Mouse (Mus musculus) lung, embryonic 16.5 days (tissue): ENCODE measurements around the gene Anks1b. TPM values are rescaled to one million over a fixed set of nuclear protein-coding genes. Genes with fewer than 3 reads are reported as not detected.

Experiments
- ATAC-seq: fragments of 200-750 bp; cut with Nextera tagmentation; 2 replicates; pipeline ENCODE4 v1.8.0; 2017; ENCODE audit warnings: low read depth, mild to moderate bottlenecking, moderate library complexity
- H3K27ac ChIP-seq: fragments of 300-500 bp; sonication (generic); 2 replicates; pipeline ENCODE4 v1.5.1; 2014; ENCODE audit warnings: mild to moderate bottlenecking, control low read depth, low read length
- H3K27me3 ChIP-seq: fragments of 300-500 bp; sonication (generic); 2 replicates; pipeline ENCODE4 v1.6.1; 2014; ENCODE audit warnings: low read depth, low read length, mixed read lengths; ENCODE audit not compliant: control insufficient read depth, insufficient read depth
- H3K36me3 ChIP-seq: fragments of 300-500 bp; sonication (generic); 2 replicates; pipeline ENCODE4 v1.6.1; 2014; ENCODE audit warnings: low read length; ENCODE audit not compliant: control insufficient read depth, insufficient read depth
- H3K4me1 ChIP-seq: fragments of 300-500 bp; sonication (generic); replicated peaks from 2 replicates; pipeline ENCODE4 v1.6.1; 2014; ENCODE audit warnings: low read length, mixed read lengths; ENCODE audit not compliant: control insufficient read depth, insufficient read depth
- H3K4me2 ChIP-seq: fragments of 300-500 bp; sonication (generic); 2 replicates; pipeline ENCODE4 v1.6.1; 2014; ENCODE audit warnings: low read depth, low read length, control low read depth
- H3K4me3 ChIP-seq: fragments of 300-500 bp; sonication (generic); 2 replicates; pipeline ENCODE4 v1.5.1; 2014; ENCODE audit warnings: mild to moderate bottlenecking, low read length, control low read depth
- H3K9ac ChIP-seq: fragments of 300-500 bp; sonication (generic); 2 replicates; pipeline ENCODE4 v1.6.1; 2014; ENCODE audit warnings: low read length, control low read depth
- H3K9me3 ChIP-seq: fragments of 300-500 bp; sonication (generic); 2 replicates; pipeline ENCODE4 v1.6.1; 2016; ENCODE audit warnings: low read length; ENCODE audit not compliant: control insufficient read depth
- WGBS: fragments of 180-500 bp; shearing (Covaris S2); extraction: QIAGEN DNeasy Blood & Tissue Kit; methylation state at CpG from one replicate; pipeline ENCODE4 v1.1.7; 2014; 5-methylcytosine and 5-hydroxymethylcytosine counted together
- polyA plus RNA-seq: library from polyadenylated mRNA; unstranded; fragments of >200 nt; fragmentation: Nextera tagmentation; extraction: Ambion mirVana; gene quantifications from 2 replicates; pipeline ENCODE4 v1.2.1, GENCODE M21; 2015

The Anks1b gene
- 0.20 and 0.80 TPM in 2 replicates for polyA plus RNA-seq

DNA sequence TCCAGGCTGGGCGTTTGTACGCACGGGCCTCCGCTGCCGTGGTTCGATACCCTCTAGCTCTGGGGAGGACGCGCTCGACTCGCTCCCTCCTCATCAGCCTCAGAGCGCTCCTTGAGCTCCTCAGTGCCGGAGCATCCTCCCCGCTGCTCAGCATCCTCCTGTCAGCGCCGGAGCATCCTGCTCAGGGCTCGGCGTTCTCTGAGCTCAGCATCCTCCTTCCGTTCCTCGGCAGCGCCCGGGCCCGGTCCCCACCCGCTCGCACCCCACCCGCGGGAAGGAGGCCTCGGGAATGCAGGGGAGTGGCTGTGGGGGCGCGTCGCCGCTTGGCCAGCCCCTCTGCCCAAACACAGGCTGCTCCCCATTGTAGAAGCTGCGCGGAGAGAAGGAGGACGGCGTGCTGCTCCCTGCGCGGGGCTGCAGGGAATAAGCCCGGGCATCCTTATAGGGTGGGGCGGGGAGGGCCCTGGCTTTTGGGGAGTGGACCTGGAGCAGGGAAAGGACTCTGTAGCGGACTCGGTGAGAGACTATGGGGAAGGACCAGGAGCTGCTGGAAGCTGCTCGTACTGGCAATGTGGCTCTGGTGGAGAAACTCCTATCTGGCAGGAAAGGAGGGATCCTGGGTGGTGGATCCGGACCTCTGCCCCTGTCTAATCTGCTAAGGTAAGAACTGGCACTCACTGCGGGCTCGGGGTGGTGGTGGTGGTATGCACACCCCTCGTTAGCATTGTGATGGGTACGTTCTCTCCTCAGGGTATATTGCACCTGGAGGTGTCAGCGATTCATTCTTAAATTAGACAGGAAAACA, at the start of gene Anks1b:
TSS of gene Anks1b (plus strand) at position 364 of the 805 bp plus-strand sequence.
- WGBS: under 1% methylated on average over 45 of the region's 48 CpGs
- peak within 1 kb of the TSS; percentile 49 for H3K9ac ChIP-seq
- H3K27ac ChIP-seq: no peak within 1 kb of the TSS
- H3K9me3 ChIP-seq: no peaks in the 10 kb centered on the region
- peak within 1 kb of the TSS; percentile 63 for H3K4me3 ChIP-seq
- no peaks in the 10 kb centered on the region for H3K36me3 ChIP-seq
- peaks cover 10% of the 10 kb centered on the region for H3K4me1 ChIP-seq
- peak within 1 kb of the TSS; percentile 98 for H3K4me2 ChIP-seq
- H3K27me3 ChIP-seq: peaks cover 6% of the 10 kb centered on the region
- ATAC-seq: peak; percentile 68

DNA sequence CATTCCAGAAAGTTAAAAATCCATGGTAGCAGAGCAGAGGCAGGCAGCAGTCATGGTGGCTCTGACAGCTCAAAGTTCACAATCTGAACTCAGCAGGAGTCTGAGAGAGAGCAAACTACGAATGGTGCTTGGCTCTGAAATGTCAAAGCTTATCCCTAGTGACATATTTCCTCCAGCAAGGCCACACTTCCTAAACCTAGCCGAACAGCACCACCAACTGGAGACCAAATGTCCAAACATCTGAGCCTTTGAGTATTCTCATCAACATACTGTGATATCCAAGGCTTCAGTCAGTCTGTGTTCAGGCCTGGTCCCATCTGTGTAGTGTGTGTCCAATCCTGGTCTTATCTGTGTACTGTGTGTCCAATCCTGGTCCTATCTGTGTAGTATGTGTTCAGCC, 49.4 kb upstream of the Anks1b start:
- no peak overlapping the region for H3K27ac ChIP-seq
- no peak overlapping the region for H3K4me3 ChIP-seq
- H3K4me1 ChIP-seq: no peaks in the 10 kb centered on the region
- H3K27me3 ChIP-seq: no peaks in the 10 kb centered on the region
- no peaks in the 10 kb centered on the region for H3K36me3 ChIP-seq
- ATAC-seq: peak; percentile 36; the same call in 1 of the 2 replicates
- H3K9me3 ChIP-seq: no peaks in the 10 kb centered on the region
- 42% methylated on average over 2 of the region's 2 CpGs for WGBS
- no peak overlapping the region for H3K4me2 ChIP-seq
- no peak overlapping the region for H3K9ac ChIP-seq

- Histone ChIP-seq H3K36me3 (no peaks in the 10 kb centered on the region), H3K4me2 (no peak overlapping the region), H3K9me3 (no peaks in the 10 kb centered on the region), H3K9ac (no peak overlapping the region), H3K4me3 (no peak overlapping the region), H3K4me1 (no peaks in the 10 kb centered on the region), H3K27ac (no peak overlapping the region), H3K27me3 (no peaks in the 10 kb centered on the region)
- no peak for ATAC-seq
- WGBS: 34% methylated on average over 3 of the region's 3 CpGs
Measured at GRCm38 (mm10) chr10:89826896-89827295, 46.4 kb upstream of the Anks1b start.

DNA sequence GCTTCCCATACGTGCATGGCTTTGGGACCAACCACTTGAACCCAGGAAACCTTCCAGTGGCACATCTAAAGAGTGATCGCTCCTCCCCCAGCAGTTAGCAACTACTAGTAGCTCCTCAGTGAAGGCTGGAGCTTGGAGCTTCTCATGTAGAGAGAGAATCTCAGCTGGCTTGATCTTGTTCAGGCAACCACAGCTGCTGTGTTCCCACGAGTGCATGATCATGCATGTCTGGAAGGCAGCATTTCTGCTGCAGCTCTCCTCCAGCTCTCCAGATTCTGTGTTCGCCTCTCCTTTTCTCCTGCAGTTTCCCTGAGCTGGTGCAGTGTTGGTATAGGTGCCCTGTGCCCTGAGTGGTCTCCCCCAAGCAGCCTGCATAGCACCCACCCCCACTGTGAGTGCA, 41.0 kb upstream of the Anks1b start:
- Histone ChIP-seq H3K9me3 (no peaks in the 10 kb centered on the region), H3K4me3 (no peak overlapping the region), H3K36me3 (no peaks in the 10 kb centered on the region), H3K9ac (no peak overlapping the region), H3K4me1 (no peaks in the 10 kb centered on the region), H3K27me3 (no peaks in the 10 kb centered on the region), H3K4me2 (no peak overlapping the region), H3K27ac (no peak overlapping the region)
- ATAC-seq: no peak
- 71% methylated on average over 4 of the region's 4 CpGs for WGBS

DNA sequence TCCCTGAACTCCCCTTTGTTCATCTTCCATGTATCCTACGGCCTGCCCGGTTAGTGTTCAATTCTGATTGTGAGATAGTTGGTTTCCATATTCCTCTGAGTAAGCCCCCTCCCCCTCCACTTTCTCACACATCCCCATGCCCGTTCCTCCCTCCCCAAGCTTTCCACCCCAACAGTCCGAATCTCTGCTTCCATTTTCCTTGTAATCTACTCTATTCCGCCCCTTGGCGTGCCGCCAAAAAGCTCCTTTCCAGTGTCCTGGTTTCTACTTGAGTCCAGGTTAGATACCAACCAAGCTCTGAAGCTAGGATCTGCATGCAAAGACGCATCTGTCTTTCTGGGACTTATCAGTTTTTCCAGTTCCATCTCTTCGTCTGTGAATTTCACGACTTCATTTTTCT, 40.1 kb upstream of the Anks1b start:
- Histone ChIP-seq H3K4me3 (no peak overlapping the region), H3K4me2 (no peak overlapping the region), H3K27ac (no peak overlapping the region), H3K9ac (no peak overlapping the region), H3K36me3 (no peaks in the 10 kb centered on the region), H3K27me3 (no peaks in the 10 kb centered on the region), H3K4me1 (no peaks in the 10 kb centered on the region), H3K9me3 (no peaks in the 10 kb centered on the region)
- ATAC-seq: no peak
- 71% methylated on average over 10 of the region's 10 CpGs for WGBS

- Histone ChIP-seq H3K4me3 (no peak overlapping the region), H3K9me3 (no peaks in the 10 kb centered on the region), H3K27ac (no peak overlapping the region), H3K4me1 (no peaks in the 10 kb centered on the region), H3K9ac (no peak overlapping the region), H3K27me3 (no peaks in the 10 kb centered on the region), H3K4me2 (no peak overlapping the region), H3K36me3 (no peaks in the 10 kb centered on the region)
- 34% methylated on average over 3 of the region's 3 CpGs for WGBS
- no peak for ATAC-seq
Measured at GRCm38 (mm10) chr10:89837476-89837875, 35.8 kb upstream of the Anks1b start.

GRCm38 (mm10) chr10:89838834-89839233, 34.5 kb upstream of the Anks1b start:
- no peak overlapping the region for H3K27ac ChIP-seq
- H3K4me1 ChIP-seq: no peaks in the 10 kb centered on the region
- no peaks in the 10 kb centered on the region for H3K9me3 ChIP-seq
- H3K9ac ChIP-seq: no peak overlapping the region
- H3K36me3 ChIP-seq: no peaks in the 10 kb centered on the region
- 72% methylated on average over 3 of the region's 3 CpGs for WGBS
- ATAC-seq: no peak
- no peak overlapping the region for H3K4me3 ChIP-seq
- no peak overlapping the region for H3K4me2 ChIP-seq
- H3K27me3 ChIP-seq: no peaks in the 10 kb centered on the region

DNA sequence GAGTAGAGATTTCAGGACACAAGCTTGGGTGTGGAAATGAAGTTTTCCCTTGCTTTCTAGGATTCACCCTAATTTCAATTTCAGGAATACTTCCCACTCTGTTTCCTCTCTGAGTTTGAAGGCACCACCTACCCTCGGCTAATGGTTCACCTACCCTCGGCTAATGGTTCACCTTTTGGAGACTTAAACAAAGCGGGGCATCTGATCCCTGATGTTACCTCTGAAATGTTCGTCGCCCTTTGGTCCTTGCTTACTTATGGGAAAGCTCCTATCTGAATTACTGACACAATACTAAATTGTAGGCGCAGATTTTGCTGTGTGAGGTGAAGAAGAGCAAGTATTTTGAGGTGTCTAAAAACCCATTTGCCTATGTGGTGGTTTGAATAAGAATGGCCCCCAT, 22.4 kb upstream of the Anks1b start:
- WGBS: 88% methylated on average over 6 of the region's 6 CpGs
- no peaks in the 10 kb centered on the region for H3K27me3 ChIP-seq
- no peak for ATAC-seq
- H3K4me3 ChIP-seq: no peak overlapping the region
- H3K4me2 ChIP-seq: no peak overlapping the region
- no peaks in the 10 kb centered on the region for H3K4me1 ChIP-seq
- H3K27ac ChIP-seq: no peak overlapping the region
- H3K36me3 ChIP-seq: no peaks in the 10 kb centered on the region
- peaks cover 3% of the 10 kb centered on the region; the same call in 1 of the 2 replicates for H3K9me3 ChIP-seq
- H3K9ac ChIP-seq: no peak overlapping the region

GRCm38 (mm10) chr10:89855251-89855875, 17.9 kb upstream of the Anks1b start:
- ATAC-seq: no peak
- Histone ChIP-seq H3K27ac (no peak overlapping the region), H3K9me3 (no peaks in the 10 kb centered on the region), H3K4me3 (no peak overlapping the region), H3K4me1 (no peaks in the 10 kb centered on the region), H3K9ac (no peak overlapping the region), H3K27me3 (no peaks in the 10 kb centered on the region), H3K36me3 (no peaks in the 10 kb centered on the region), H3K4me2 (no peak overlapping the region)
- WGBS: 71% methylated on average over 5 of the region's 5 CpGs
